Mouse (Mus musculus): ENCODE results near the gene Fam57b. TPM values are rescaled to one million over a fixed set of nuclear protein-coding genes. Genes with fewer than 3 reads are reported as not detected.

Fam57b gene
- total RNA-seq (2021) = 100 to 1,000 TPM; 135 to 141 TPM

DNA sequence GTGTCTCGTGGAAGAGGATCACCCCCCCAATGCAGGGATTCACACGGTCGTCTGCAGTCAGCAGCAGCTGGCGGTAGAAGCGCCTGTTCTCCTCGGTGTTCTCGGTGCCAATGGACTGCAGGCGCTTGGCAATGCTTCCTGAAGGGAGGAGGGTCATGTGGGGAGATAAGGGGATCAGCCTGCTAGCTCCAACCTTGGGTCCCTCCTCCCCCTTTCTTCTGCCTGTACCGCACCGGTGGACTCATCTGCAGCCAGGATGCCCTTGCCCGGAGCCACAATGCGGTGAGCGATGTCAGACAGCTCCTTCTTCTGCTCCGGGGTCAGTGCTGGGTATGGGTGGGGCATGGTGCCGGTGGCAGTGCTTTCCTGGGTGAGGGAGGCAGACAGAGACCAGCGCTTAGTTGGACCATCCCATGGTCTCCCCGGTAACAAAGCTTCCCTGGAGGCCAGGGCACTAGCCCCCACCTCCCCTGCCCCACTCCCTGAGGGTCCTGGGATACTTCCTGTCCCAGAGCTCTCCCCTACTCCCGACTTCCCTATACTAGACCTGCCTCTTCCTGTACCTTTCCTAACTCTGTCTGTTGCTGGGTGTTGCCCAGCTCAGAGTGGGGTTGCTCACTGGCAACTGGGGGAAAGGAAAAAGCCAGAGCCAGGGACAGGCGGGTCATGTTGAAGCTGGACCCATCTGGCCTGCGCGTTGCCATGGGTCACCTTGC lies at the start of gene Fam57b:
Gene Fam57b (plus strand): TSS at position 258 of the 716 bp plus-strand sequence.
- intact Hi-C loops (cut with DNase I) = no loop called here
- DNase-seq (ENCODE audit: extremely low spot score in 1 of 2, low spot score in 2 of 2) = peak in 1 of 2 experiments; percentile 39

DNA sequence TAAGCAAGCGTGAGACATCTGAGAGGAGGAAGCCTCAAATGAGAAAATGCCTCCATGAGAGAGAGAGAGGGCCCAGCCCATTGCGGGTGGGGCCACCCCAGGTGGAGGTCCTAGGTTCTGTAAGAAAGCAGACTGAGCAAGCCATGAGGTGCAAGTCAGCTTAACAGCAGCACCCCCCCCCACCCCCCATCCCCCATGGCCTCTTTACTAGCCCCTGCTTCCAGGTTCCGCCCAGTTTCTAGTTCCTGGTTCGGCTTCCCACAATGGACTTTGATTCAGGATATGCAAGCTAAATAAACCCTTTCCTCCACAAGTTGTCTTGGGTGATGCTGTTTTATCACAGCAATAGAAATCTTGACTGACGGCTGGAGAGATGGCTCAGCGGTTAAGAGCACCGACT lies 48.6 kb upstream of the Fam57b start:
- intact Hi-C loops (cut with DNase I) = no loop called here
- DNase-seq (ENCODE audit: extremely low spot score in 1 of 2, low spot score in 2 of 2) = no peak

DNA sequence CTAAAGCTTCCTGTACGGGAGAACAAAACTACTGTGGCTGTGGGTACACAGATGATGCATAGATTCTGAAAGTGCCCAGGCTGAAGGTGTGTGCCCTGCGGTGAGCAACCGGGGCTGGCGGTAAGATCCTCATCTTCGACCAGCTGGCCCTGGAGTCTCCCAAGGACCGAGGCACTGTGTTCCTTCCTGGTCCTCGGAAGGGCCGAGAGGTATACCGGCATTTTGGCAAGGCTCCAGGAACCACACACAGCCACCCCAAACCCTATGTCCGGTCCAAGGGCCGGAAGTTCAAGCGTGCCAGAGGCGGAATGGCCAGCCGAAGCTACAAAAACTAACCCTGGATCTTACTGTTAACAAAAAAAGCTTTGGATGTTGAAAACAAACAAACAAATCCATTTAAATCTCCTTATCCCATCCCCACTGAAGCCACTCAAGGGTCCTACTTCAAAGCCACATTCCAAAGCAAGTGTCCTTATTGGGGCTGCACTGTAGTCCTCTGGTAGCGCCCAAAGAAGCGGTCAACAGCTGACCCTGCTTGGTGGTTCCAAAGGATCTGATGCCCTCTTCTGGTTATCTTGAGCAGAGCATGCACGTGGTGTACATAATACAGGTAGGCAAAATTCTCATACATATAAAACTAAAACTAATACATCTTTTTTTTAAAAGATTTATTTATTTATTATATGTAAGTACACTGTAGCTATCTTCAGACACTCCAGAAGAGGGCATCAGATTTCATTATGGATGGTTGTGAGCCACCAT lies 47.7 kb upstream of the Fam57b start:
- intact Hi-C loops (cut with DNase I) = no loop called here
- no peak for DNase-seq (ENCODE audit: extremely low spot score in 1 of 2, low spot score in 2 of 2)

DNA sequence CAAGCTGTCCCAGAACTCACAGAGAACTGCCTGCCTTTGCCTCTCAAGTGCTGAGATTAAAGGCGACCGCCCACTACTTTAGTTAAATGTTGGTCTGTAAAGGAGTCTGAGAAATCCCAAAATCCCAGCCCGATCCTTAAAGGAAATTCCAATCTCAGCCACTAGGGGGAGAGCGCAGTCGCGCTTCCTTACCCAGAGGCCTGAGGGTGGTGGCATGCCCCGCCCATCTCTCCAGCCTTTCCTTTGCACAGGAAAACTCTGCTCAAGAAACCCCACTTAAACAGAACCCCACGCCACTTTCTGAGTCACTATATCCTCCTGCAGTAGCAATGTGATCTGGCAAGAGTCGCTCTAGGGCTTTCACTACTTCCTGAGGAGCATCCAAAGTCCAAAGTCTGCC lies 42.6 kb upstream of the Fam57b start:
- DNase-seq (ENCODE audit: extremely low spot score in 1 of 2, low spot score in 2 of 2) = peak in 1 of 2 experiments; percentile 84
- intact Hi-C loops (cut with DNase I) = no loop called here

DNA sequence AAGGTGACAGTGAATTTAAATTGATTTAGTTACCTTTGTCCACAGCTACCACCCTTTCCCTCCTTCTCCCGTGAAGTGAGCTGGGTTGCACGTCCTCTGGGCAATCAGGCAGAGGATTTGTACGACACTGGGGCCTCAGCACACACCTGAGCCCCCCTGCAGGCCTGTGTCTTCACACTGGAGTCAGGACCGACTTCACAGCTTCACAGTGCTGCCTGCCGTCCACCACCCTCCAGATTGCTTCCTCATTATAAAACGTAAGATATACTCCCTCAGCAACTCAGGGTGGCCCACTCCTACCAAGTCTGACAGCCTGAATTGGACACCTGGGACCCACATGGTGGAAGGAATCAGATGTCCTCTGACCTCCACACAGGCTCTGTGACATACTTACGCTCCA lies 38.9 kb upstream of the Fam57b start:
- no peak for DNase-seq (ENCODE audit: extremely low spot score in 1 of 2, low spot score in 2 of 2)
- intact Hi-C loops (cut with DNase I) = no loop called here

DNA sequence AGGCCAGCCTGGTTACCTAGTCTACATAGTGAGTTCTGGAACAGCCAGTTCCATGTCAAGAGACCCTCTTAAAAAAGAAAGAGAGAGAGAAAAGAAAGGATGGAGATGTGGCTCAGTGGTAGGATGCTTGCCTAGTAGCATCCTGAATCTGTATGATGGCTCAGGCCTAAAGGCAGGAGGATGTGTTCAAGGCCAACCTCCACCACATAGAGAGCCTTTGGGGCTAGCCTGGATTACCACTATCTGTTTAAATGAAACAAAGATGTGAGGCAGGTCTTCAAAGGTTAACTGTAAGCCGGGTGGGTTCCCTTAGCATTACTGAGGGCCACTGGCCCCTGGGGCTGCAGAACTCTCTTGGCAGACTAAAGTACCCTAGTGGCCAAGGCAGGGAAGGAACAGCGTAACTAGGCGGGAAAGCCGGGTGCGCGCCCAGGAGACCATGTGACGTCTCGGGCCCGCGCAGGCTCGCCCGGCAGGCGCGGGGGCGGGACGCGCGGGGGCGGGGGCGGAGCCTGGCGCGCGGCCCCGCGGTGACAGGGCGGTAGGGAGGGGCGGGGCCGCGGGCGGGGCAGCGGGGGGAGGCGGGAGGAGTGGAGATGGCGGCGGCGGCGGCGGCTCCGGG lies 38.3 kb upstream of the Fam57b start, which contains the start of gene Mapk3:
Gene Mapk3 (plus strand): TSS at position 552 of the 622 bp plus-strand sequence.
- DNase-seq (ENCODE audit: extremely low spot score in 1 of 2, low spot score in 2 of 2) = peak; percentile 89 to 94
- intact Hi-C loops (cut with DNase I) = no loop called here

DNA sequence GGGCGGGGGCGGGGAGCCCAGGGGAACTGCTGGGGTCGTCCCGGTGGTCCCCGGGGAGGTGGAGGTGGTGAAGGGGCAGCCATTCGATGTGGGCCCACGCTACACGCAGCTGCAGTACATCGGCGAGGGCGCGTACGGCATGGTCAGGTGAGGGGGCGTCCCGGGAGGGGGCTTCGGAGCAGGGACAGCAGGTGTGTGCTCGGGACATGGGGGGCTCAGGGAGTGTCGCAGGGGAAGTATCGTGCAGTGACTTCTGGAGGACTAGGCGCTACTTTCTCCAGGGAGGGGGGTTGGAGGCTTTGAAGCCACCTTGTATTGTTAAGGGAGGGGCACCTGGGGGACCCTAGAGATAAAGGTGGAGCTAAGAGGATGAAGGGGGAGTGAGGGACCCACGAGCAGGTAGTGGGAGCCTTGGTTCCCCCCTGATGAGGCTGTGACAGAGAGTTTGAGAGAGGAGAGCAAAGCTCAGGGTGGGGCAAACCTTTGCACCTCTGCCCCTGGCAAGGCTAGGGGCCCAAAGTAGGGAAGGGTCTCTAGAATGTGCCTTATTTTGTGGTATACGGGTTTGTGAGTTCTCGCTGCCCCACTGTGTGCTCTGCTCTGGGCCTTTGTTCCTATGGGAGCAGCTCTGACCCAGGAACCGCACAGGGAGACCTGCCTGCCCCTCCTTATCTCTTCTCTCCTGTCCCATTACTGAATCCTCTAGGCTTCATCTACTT lies 37.6 kb upstream of the Fam57b start:
- DNase-seq (ENCODE audit: extremely low spot score in 1 of 2, low spot score in 2 of 2) = no peak
- intact Hi-C loops (cut with DNase I) = loop anchor here (5.0 kb wide), 1 partner anchor 58 kb away; no protein-coding TSS in a partner anchor

DNA sequence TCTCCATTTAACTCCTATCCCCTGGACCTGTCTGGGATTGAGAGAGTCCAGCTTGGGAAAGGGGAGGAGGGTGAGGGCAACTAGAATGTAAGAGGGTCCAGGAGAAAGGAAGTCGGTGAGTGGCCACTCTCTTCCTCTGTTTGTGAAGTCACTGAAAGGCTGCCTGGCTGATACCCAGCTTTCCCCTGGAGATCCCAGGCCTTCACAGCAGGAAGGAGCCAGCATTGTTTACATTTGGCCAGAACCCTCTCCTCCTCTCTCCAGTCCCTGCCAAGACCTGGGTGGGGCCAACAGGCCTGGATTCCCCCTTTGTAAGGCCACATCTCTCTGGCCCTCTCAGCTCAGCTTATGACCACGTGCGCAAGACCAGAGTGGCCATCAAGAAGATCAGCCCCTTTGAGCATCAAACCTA lies 37.1 kb upstream of the Fam57b start:
- intact Hi-C loops (cut with DNase I) = loop anchor here (5.0 kb wide), 1 partner anchor 58 kb away; no protein-coding TSS in a partner anchor
- peak in 1 of 2 experiments; percentile 90 for DNase-seq (ENCODE audit: extremely low spot score in 1 of 2, low spot score in 2 of 2)

DNA sequence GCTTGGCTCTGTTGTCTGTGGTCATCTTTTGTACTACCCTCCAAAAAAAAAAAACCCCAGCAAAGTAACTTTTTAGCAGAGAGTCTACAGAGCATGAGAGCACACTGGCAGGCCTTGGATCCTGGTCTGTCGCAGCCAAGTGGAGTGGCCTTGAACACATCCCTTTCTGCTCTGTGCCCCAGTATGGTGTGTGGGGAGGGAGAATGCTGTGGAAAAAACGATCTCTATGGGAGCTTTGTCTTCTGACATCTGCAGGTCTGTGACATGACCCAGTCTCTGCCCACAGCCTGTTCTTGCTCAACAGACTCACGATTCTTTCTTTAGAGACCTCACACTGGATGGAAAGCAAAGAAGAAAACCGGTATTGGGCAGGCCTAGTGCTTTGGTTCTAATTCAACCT lies 36.5 kb upstream of the Fam57b start:
- intact Hi-C loops (cut with DNase I) = loop anchor here (5.0 kb wide), 1 partner anchor 59 kb away; no protein-coding TSS in a partner anchor
- no peak for DNase-seq (ENCODE audit: extremely low spot score in 1 of 2, low spot score in 2 of 2)

DNA sequence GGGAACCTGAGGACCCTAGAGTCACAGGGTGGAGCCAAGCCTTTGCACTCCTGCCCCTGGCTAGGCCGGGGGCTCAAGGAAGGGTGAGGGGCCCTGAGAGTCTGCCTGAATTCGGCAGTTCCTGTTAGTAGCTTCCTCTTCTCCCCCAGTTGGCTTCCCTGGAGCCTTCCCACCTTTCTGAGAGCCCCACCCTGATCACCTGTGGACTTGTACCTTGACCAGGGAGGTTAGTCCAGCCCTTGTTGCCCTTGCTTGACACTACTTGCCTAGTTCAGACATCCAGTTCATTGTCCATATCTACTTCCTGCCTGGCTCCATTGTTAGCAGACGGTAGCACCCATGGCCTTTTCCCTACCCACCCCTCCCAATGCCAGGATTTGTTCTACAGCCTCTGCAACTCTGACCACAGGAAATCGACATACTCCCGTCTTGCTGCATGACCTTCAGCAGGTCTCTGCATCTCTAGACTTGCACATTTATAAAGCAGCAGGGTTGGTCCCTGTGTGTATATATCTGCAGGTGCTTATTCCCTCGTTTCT lies 35.9 kb upstream of the Fam57b start:
- intact Hi-C loops (cut with DNase I) = loop anchor here (5.0 kb wide), 1 partner anchor 59 kb away; no protein-coding TSS in a partner anchor
- DNase-seq (ENCODE audit: extremely low spot score in 1 of 2, low spot score in 2 of 2) = no peak

DNA sequence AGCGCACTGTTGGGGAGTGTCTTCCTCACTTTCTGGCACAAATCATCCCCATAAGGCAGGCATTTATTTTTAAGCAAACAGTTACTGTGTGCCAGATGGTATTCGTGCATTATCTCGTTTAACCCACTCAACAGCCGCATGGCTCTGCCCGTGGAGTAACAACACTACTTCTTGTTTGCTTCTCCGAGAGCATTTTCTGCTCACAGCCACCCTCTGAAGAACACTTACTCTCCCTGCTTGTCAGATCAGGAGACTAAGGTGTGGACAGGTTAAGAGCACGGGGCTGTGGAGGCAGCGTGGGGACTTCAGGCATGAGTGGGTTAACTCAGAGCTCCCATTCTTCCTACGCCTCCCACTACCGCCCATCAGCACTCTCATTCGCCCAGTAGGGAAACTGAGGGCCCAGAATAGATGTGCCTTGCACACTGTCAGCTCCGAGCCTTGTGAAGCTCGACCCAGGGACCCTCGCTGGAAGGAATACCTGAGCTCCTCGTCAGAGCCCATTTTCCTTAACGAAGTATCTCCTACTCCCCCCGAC lies 34.9 kb upstream of the Fam57b start:
- DNase-seq (ENCODE audit: extremely low spot score in 1 of 2, low spot score in 2 of 2) = no peak
- intact Hi-C loops (cut with DNase I) = loop anchor here (5.0 kb wide), 1 partner anchor 60 kb away; no protein-coding TSS in a partner anchor

DNA sequence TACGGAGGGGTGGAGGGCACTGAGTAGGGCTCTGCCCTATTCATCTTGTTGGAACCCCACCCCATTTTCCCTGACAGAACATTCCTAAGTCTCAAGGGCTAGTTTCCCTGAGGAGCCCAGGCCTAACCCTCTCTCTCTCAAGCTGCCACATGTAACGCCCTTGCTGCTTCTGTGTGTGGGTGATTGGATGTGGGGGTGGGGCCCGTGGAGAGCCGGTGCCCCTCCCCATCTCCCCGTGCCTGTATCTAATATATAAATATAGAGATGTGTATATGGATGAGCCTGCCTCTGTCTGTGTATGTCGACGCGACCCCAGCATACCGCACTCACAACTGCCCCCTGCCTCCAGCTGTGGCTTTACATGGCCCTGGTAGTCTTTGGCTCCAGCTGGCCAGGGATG lies 31.9 kb upstream of the Fam57b start:
- intact Hi-C loops (cut with DNase I) = no loop called here
- no peak for DNase-seq (ENCODE audit: extremely low spot score in 1 of 2, low spot score in 2 of 2)

DNA sequence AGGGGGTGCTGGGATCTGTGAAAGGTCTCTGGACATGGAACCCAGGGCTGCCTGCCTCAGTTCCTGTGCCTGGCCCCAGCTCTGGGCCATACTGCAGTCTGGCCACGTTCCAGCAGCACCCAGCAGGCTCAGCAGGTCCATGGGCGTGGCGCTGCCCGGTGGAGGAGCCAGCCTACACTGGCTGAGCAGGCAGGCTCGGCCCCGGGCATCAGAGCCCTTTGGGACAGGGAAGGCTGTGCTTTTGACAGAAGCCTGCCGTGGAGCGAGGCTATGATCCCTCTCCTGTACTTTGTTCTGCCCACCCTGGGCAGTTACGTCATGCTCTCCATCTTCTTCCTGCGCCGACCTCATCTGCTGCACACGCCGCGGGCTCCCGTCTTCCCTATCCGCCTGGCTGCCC lies 31.3 kb upstream of the Fam57b start, which contains the start of gene Gdpd3:
Gene Gdpd3 (plus strand): TSS at position 134 of the 400 bp plus-strand sequence.
- no peak for DNase-seq (ENCODE audit: extremely low spot score in 1 of 2, low spot score in 2 of 2)
- intact Hi-C loops (cut with DNase I) = no loop called here

DNA sequence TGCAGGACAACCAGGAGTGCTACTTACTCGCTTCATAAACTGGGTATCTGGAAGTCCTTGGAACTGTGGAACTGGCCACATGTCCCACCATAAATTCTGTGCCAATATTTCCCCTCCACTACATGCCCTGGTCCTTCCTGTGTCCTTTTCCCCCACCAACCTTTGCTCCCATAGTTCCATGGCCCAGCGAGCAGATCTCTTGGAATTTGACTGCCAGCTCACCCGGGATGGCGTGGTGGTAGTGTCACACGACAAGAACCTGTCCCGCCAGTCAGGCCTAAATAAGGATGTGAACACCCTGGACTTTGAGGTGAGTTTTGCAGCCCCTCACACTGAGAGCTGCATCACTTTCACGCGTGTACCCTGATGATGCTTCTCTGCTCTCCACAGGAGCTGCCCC lies 30.5 kb upstream of the Fam57b start:
- intact Hi-C loops (cut with DNase I) = no loop called here
- no peak for DNase-seq (ENCODE audit: extremely low spot score in 1 of 2, low spot score in 2 of 2)

DNA sequence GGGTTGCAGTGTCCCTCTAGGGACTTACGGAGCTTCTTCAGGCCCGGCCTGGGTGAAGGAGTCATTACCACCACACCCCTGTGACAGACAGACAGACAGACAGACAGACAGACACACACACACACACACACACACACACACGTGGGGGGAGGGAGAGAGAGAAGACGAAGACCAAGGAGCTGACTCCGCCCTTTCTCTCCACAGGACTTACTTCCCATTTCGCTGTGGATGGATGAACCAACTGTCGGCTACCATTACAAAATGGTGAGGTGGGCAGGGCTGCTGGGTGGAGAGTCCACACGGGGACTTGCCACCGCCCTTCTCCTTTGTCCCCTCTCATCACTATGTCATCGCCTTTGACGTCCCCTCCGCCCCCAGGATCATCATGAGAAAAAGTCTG lies 26.7 kb upstream of the Fam57b start:
- no peak for DNase-seq (ENCODE audit: extremely low spot score in 1 of 2, low spot score in 2 of 2)
- intact Hi-C loops (cut with DNase I) = no loop called here

DNA sequence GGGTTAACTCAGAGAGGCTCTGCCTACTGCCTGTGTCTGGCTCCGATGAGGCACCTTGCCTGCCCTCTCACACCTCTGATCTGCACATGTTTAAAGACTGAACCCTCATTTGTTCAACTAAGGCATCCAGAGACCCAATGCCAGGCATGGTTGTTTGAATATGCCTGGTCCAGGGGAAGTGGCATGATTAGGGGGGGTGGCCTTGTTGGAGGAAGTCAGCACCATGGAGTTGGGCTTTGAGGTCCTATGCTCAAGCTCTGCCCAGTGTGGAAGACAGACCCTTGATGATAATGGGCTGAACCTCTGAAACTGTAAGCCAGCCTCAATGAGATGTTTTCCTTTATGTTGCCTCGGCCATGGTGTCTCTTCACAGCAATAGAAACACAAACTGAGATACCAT lies 24.1 kb upstream of the Fam57b start:
- intact Hi-C loops (cut with DNase I) = no loop called here
- no peak for DNase-seq (ENCODE audit: extremely low spot score in 1 of 2, low spot score in 2 of 2)

DNA sequence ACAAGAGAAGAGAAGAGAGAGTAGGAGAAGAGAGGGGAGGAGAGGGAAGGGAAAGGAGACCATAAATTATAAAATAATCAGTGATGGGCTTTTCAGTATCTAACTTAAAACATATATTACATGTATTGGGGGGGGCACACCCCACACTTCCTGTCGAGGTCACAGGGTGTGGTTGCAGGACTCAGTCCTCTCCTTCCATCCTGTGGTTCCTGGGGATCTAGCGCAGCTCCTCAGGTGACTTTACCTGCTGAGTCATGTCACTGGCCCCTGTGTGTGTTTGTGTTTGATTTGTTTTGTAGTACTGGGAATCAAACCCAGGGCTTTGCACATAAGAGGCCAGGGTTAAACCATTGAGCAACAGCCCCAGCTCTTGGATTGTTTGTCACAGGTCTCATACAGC lies 23.0 kb upstream of the Fam57b start:
- intact Hi-C loops (cut with DNase I) = no loop called here
- DNase-seq (ENCODE audit: extremely low spot score in 1 of 2, low spot score in 2 of 2) = no peak

All from left cerebral cortex, postnatal 10 days (tissue).